Mouse (Mus musculus): ENCODE measurements at regions not wholly inside any gene's neighbourhood (a gene's known extent, or its start where the extent isn't known, plus 50 kb on each side); places are given as distances from the start of the nearest gene placed in this dataset.

DNA sequence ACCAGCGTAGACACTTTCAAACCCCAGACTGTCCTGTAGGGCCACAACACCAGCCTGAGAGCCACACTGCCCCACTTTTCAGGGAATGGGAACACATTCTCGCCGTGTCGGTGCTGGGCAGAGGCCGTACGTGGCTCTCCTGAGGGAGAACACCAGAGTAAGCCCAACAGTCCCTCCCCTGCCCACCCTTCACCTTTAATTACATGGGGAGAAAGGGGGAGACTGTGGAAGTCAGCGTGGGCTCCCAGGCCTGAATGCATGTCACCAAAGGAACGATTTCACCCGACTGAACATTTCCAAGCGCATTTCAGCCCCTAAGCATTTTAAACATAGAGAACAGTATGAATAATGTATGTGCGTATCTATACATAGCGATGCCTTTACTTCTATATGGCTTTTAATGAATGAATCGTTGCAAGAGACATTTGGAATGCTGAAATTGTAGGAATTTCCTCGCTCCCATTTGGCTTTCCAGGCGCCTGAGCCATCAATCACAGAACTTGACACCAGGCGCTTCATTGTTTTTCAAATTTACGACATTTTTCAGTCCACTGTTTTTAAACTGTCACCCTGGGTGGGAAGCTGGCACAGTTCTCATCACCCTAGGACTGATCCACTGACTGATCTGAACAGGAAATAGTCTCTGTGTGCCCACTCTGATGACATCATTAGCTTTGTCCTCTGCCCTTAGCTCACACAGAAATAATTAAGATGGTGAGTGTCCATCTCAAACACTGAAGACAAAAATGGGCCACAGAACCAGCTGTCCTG is 152.3 kb downstream of the Atp23 start:
- Histone ChIP-seq H3K9ac (replicated peaks) (no peak overlapping the region), H3K4me1 (replicated peaks) (peaks cover 8% of the 10 kb centered on the region)
- 62% methylated on average over 17 of the region's 17 CpGs for WGBS

DNA sequence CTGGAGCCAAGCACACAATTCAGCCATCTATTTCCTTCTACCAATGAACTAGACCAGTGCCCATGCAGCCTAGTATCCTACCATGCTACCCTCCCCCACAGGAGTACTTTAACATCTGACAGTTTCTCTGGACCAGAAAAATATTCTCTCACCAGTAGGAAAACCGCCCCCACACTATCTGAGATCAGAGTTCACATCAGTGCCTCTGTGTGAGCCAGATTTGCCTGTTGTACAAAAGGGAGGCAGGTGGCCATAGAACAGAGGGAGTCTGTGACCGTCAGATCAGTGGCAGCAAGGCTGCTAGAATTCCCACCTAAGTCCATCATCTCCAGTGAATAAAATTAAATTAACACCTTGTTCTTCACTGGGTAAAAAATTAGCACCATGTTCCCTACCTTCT is 166.5 kb downstream of the Atp23 start:
- Histone ChIP-seq H3K4me1 (replicated peaks) (no peaks in the 10 kb centered on the region), H3K9ac (replicated peaks) (no peak overlapping the region), H3K4me2 (no peak overlapping the region), H3K4me3 (replicated peaks) (no peak overlapping the region), H3K9me3 (no peaks in the 10 kb centered on the region), H3K36me3 (no peaks in the 10 kb centered on the region), H3K27ac (no peak overlapping the region), H3K27me3 (no peaks in the 10 kb centered on the region)
- ATAC-seq (ENCODE audit: insufficient number of reproducible peaks, insufficient read depth, low FRiP score, low TSS enrichment, low read depth): no peak
- WGBS: 73% methylated on average over 2 of the region's 2 CpGs

More for the DNA sequence above, 152.3 kb downstream of the Atp23 start:
- Histone ChIP-seq H3K9me3 (no peaks in the 10 kb centered on the region), H3K27ac (no peak overlapping the region), H3K4me3 (replicated peaks) (no peak overlapping the region), H3K36me3 (no peaks in the 10 kb centered on the region), H3K4me2 (no peak overlapping the region), H3K27me3 (no peaks in the 10 kb centered on the region)
- ATAC-seq (ENCODE audit: insufficient number of reproducible peaks, insufficient read depth, low FRiP score, low TSS enrichment, low read depth): no peak

DNA sequence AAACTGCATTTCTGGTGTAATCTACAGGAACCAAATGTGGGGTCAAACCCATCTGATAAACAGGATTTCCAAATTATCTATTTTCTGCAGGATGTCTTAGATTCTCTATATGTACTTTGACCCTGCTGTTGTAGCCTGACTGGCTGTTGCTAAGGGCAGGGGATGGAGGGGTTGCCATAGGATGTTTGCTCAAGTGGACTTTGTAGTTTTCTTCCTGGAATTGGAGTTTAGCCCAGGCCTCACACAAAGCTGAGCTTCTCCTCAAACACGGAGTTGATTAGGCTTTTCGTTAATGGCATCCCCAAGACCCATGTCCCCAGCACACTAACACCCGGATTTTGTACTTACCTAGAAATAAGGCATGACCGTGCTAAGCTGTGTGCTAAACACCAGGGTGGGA is 173.3 kb downstream of the Atp23 start:
- H3K36me3 ChIP-seq: no peaks in the 10 kb centered on the region
- no peak overlapping the region for H3K4me3 ChIP-seq (replicated peaks)
- H3K27ac ChIP-seq: no peak overlapping the region
- H3K27me3 ChIP-seq: no peaks in the 10 kb centered on the region; the same call in 1 of the 2 replicates
- no peaks in the 10 kb centered on the region for H3K4me1 ChIP-seq (replicated peaks)
- no peak overlapping the region for H3K4me2 ChIP-seq
- WGBS: 76% methylated on average over 4 of the region's 4 CpGs
- H3K9me3 ChIP-seq: no peaks in the 10 kb centered on the region
- no peak overlapping the region for H3K9ac ChIP-seq (replicated peaks)
- ATAC-seq (ENCODE audit: insufficient number of reproducible peaks, insufficient read depth, low FRiP score, low TSS enrichment, low read depth): no peak

DNA sequence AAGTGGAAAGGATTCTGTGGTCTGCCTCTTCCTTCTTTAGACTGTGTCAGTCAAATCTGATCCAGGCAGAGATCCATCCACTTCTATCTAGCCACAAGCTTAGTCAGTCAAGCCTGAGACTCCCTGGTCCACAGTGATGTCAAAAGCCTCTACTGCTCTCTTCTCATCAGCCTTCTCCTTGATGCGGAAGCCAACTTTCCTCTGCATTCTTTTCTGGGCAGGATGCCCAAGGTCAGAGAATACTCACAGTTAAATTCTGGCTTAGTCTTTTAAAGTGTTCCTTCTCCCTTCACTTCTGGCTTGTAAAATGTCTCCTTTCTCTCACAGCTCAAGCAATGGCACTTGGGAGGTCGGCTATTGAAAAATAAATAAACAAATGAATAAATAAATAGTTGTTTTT is 183.2 kb downstream of the Atp23 start:
- no peaks in the 10 kb centered on the region for H3K4me1 ChIP-seq (replicated peaks)

DNA sequence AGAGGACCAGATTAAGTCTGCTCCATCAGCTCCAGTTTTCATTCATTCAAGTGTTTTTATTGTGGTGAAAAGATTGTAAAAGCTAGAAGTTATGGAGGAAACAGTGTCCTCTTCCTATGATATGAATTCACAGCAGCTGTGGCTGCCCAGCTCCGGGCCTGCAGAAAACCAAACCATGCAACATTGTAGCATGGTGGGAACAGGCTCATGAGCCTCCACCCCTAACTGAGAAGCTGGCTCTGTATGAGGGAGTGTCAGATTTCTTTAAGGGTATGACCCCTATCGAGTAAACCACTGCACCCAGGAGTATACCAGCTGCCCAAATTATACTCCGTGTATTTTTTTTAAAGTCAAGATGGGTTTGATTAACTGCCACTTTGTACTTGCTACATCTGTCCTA is 189.4 kb downstream of the Atp23 start:
- peaks cover 9% of the 10 kb centered on the region for H3K4me1 ChIP-seq (replicated peaks)
- 12% methylated on average over 3 of the region's 3 CpGs for WGBS
- no peak overlapping the region for H3K4me2 ChIP-seq
- no peaks in the 10 kb centered on the region for H3K36me3 ChIP-seq
- no peak overlapping the region for H3K27ac ChIP-seq
- no peaks in the 10 kb centered on the region for H3K27me3 ChIP-seq
- no peaks in the 10 kb centered on the region for H3K9me3 ChIP-seq
- H3K9ac ChIP-seq (replicated peaks): no peak overlapping the region
- no peak overlapping the region for H3K4me3 ChIP-seq (replicated peaks)
- ATAC-seq (ENCODE audit: insufficient number of reproducible peaks, insufficient read depth, low FRiP score, low TSS enrichment, low read depth): peak; percentile 71

More for the DNA sequence above, 183.2 kb downstream of the Atp23 start:
- Histone ChIP-seq H3K4me3 (replicated peaks) (no peak overlapping the region), H3K27me3 (no peaks in the 10 kb centered on the region; the same call in 1 of the 2 replicates), H3K27ac (no peak overlapping the region), H3K36me3 (no peaks in the 10 kb centered on the region), H3K4me2 (no peak overlapping the region), H3K9ac (replicated peaks) (no peak overlapping the region), H3K9me3 (no peaks in the 10 kb centered on the region)
- WGBS: 69% methylated on average over 2 of the region's 2 CpGs
- ATAC-seq (ENCODE audit: insufficient number of reproducible peaks, insufficient read depth, low FRiP score, low TSS enrichment, low read depth): no peak

DNA sequence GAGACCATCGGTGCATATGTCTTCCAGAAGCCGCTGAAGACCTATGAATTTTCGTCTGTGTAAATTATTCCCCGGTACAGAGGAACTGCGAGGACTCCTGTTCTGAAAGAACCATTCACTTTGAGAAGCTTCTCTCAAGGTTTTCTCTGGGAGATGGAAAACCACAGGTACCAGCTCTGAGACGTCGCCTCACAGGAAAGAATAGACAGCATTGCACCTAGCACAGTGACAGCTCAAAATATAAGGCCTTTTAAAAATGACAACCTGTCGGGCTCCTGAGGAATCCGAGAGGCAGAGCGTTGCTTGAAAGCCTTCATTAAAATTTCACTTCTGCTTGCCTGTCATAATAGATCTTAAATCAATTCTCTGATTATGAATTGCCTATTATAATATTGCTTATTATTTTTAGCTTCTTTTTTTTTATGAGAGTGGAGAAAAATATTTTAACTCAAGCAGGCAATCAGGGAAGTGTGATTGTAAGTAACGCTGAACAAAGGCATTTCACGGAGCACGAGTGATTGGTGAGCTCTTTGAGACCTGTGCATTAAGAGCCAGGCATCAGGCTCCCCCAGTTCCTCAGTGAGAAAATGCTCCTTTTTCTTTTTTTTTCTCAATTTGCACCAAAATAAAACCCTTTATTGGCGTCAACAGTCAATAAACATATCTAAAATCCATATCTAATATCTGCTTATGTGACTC is 191.8 kb downstream of the Atp23 start:
- Histone ChIP-seq H3K27me3 (no peaks in the 10 kb centered on the region), H3K36me3 (no peaks in the 10 kb centered on the region)
- 76% methylated on average over 14 of the region's 14 CpGs for WGBS

DNA sequence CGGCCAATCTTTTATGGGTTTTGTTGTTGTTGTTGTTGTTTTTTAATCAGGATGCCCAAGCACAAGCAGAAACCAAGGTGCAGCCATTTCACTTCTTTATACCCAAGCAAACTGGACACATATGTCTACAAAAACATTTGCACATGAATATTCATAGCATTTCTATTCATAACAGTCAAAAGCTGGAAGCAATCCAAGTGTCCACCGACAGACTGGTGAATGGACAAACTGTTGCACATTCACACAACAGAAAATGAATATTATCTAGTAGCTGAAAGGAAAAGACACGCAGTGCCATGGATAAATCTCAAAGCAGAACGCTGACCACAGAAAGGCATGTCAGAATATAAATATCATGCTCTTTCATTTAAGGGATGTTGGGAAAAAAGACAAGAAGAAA is 192.4 kb downstream of the Atp23 start:
- Histone ChIP-seq H3K27me3 (no peaks in the 10 kb centered on the region), H3K9me3 (no peaks in the 10 kb centered on the region), H3K27ac (no peak overlapping the region), H3K4me3 (replicated peaks) (no peak overlapping the region), H3K36me3 (no peaks in the 10 kb centered on the region), H3K4me1 (replicated peaks) (peaks cover 9% of the 10 kb centered on the region), H3K4me2 (no peak overlapping the region), H3K9ac (replicated peaks) (no peak overlapping the region)
- no peak for ATAC-seq (ENCODE audit: insufficient number of reproducible peaks, insufficient read depth, low FRiP score, low TSS enrichment, low read depth)
- WGBS: 77% methylated on average over 4 of the region's 4 CpGs

More for the DNA sequence above, 191.8 kb downstream of the Atp23 start:
- Histone ChIP-seq H3K4me1 (replicated peaks) (peaks cover 9% of the 10 kb centered on the region), H3K9ac (replicated peaks) (no peak overlapping the region), H3K4me3 (replicated peaks) (no peak overlapping the region), H3K4me2 (no peak overlapping the region), H3K27ac (no peak overlapping the region), H3K9me3 (no peaks in the 10 kb centered on the region)
- ATAC-seq (ENCODE audit: insufficient number of reproducible peaks, insufficient read depth, low FRiP score, low TSS enrichment, low read depth): no peak

DNA sequence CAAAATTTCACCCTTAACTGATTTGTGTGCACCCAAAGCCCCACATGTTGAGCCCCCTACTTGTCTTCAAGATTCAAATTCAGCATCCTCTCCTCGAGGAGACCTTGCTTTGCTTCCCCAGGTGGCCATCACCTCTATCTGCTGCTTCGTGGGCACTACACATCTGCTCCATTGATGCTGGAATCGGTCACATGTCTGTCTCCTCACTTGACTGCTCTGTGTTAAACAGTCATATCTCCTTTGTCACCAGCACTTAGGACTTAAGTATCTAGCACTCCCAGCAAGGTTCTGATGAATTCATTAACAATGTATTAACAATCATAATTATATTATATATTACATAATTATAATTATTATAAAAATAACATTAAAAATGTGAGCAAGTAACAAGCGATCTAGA is 192.9 kb downstream of the Atp23 start:
- H3K9ac ChIP-seq (replicated peaks): no peak overlapping the region
- WGBS: 75% methylated on average over 4 of the region's 4 CpGs
- H3K4me1 ChIP-seq (replicated peaks): peaks cover 9% of the 10 kb centered on the region
- no peak overlapping the region for H3K4me2 ChIP-seq
- H3K9me3 ChIP-seq: no peaks in the 10 kb centered on the region
- ATAC-seq (ENCODE audit: insufficient number of reproducible peaks, insufficient read depth, low FRiP score, low TSS enrichment, low read depth): no peak
- H3K27me3 ChIP-seq: no peaks in the 10 kb centered on the region
- H3K27ac ChIP-seq: no peak overlapping the region
- H3K36me3 ChIP-seq: no peaks in the 10 kb centered on the region
- H3K4me3 ChIP-seq (replicated peaks): no peak overlapping the region

DNA sequence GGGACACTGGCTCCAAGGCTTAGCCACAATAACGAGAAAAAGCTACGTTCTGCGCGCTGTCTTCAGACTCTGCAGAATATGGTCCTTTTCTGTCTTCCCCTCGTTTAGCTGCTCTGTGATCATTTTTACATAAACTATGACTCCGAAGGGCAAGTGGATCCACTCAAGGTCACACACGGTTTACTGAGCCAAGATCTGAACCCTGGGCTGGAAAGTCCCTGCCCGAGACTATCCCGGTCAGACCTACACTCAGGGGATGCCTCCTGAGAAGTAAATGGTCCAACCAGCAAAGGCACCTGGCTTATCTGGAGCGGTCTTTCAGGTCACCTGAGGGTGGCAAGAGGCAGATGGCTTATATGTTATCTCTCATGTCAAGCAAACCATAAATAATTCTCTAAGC is 204.1 kb downstream of the Atp23 start:
- no peak overlapping the region for H3K27ac ChIP-seq
- no peaks in the 10 kb centered on the region for H3K27me3 ChIP-seq
- no peaks in the 10 kb centered on the region for H3K4me1 ChIP-seq (replicated peaks)
- no peak overlapping the region for H3K9ac ChIP-seq (replicated peaks)
- no peaks in the 10 kb centered on the region for H3K36me3 ChIP-seq
- WGBS: 87% methylated on average over 10 of the region's 10 CpGs
- H3K4me3 ChIP-seq (replicated peaks): no peak overlapping the region
- no peak overlapping the region for H3K4me2 ChIP-seq
- ATAC-seq (ENCODE audit: insufficient number of reproducible peaks, insufficient read depth, low FRiP score, low TSS enrichment, low read depth): no peak
- no peaks in the 10 kb centered on the region for H3K9me3 ChIP-seq

DNA sequence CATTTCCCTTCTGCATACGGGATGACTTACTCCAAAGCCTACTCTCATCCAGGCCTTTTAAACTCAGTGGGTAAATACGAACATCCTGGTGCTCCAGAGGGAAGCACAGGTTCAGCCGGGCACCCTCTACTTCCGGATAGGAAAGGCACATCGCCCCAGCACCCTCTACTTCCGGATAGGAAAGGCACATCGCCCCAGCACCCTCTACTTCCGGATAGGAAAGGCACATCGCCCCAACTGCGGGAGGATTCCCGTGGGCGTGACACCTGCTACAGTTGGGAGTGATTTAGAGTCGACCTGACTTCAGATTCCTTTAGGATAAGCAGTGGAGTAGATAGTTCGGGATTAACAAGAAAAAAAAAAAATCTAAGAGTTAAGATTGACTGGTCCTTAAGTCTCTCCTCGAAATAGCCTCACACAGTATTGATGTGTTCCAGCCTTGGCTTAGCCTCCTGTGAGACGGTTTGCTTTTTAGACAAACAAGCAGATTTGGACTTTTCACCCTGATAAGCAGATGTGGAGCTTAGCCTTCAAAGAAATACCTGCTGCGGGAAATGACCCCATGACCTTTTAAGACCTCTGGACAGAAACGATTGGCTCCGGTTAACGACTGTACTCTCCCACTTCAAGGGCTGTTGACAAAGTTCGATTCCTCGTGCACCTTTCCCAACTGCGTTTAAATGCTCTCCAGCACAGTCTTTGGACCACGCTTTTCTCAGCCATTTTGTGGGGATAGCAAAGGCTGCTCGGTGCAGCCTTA is 210.1 kb downstream of the Atp23 start:
- Histone ChIP-seq H3K27me3 (no peaks in the 10 kb centered on the region), H3K9me3 (no peaks in the 10 kb centered on the region), H3K36me3 (no peaks in the 10 kb centered on the region), H3K4me3 (replicated peaks) (no peak overlapping the region), H3K27ac (no peak overlapping the region), H3K9ac (replicated peaks) (no peak overlapping the region), H3K4me1 (replicated peaks) (no peaks in the 10 kb centered on the region), H3K4me2 (no peak overlapping the region)
- no peak for ATAC-seq (ENCODE audit: insufficient number of reproducible peaks, insufficient read depth, low FRiP score, low TSS enrichment, low read depth)
- 47% methylated on average over 25 of the region's 25 CpGs for WGBS
